Mouse (Mus musculus) heart, embryonic 11.5 days (tissue): ENCODE data around the gene Bcat1. TPM values are rescaled to one million over a fixed set of nuclear protein-coding genes. Genes with fewer than 3 reads are reported as not detected.
"Not testable (repeated sequence)": the region's sequence is repeated elsewhere in the genome, so short reads cannot be mapped to it uniquely, and the experiment has no call there.

Experiments used
- ATAC-seq: fragments of 200-750 bp; cut with Nextera tagmentation; replicated peaks from 2 replicates; pipeline ENCODE4 v1.8.0; 2017; ENCODE audit warnings: moderate library complexity; ENCODE audit not compliant: insufficient number of reproducible peaks, low FRiP score, low TSS enrichment
- H3K27ac ChIP-seq: fragments of 300-500 bp; sonication (generic); 2 replicates; pipeline ENCODE4 v1.5.1; 2014; ENCODE audit warnings: mild to moderate bottlenecking, low read depth, low read length
- H3K27me3 ChIP-seq: fragments of 300-500 bp; sonication (generic); 2 replicates; pipeline ENCODE4 v1.6.1; 2014; ENCODE audit warnings: mild to moderate bottlenecking, low read length, mixed read lengths; ENCODE audit not compliant: control insufficient read depth, insufficient read depth
- H3K36me3 ChIP-seq: fragments of 300-500 bp; sonication (generic); 2 replicates; pipeline ENCODE4 v1.6.1; 2014; ENCODE audit warnings: mild to moderate bottlenecking, low read length, moderate library complexity, mixed read lengths; ENCODE audit not compliant: control insufficient read depth, insufficient read depth
- H3K4me1 ChIP-seq: fragments of 300-500 bp; sonication (generic); 2 replicates; pipeline ENCODE4 v1.6.1; 2014; ENCODE audit warnings: low read length; ENCODE audit not compliant: control insufficient read depth, insufficient read depth
- H3K4me2 ChIP-seq: fragments of 300-500 bp; sonication (generic); 2 replicates; pipeline ENCODE4 v1.6.1; 2014; ENCODE audit warnings: mild to moderate bottlenecking, moderate library complexity
- H3K4me3 ChIP-seq: fragments of 300-500 bp; sonication (generic); 2 replicates; pipeline ENCODE4 v1.5.1; 2014; ENCODE audit warnings: low read depth, low read length
- H3K9ac ChIP-seq: fragments of 300-500 bp; sonication (generic); 2 replicates; pipeline ENCODE4 v1.6.1; 2014; ENCODE audit warnings: mild to moderate bottlenecking, low read depth, low read length, moderate library complexity
- H3K9me3 ChIP-seq: fragments of 300-500 bp; sonication (generic); replicated peaks from 2 replicates; pipeline ENCODE4 v1.6.1; 2016; ENCODE audit warnings: low read length; ENCODE audit not compliant: control insufficient read depth
- WGBS: fragments of 180-500 bp; shearing (Covaris S2); extraction: QIAGEN DNeasy Blood & Tissue Kit; methylation state at CpG from one replicate; pipeline ENCODE4 v1.1.7; 2014; ENCODE audit not compliant: insufficient replicate concordance; 5-methylcytosine and 5-hydroxymethylcytosine counted together
- polyA plus RNA-seq: library from polyadenylated mRNA; unstranded; fragments of >200 nt; fragmentation: Nextera tagmentation; extraction: Ambion mirVana; gene quantifications from 2 replicates; pipeline ENCODE4 v1.2.1, GENCODE M21; 2014

The Bcat1 gene
- polyA plus RNA-seq, 1 experiment from 2014 or later: 24.1 TPM

DNA sequence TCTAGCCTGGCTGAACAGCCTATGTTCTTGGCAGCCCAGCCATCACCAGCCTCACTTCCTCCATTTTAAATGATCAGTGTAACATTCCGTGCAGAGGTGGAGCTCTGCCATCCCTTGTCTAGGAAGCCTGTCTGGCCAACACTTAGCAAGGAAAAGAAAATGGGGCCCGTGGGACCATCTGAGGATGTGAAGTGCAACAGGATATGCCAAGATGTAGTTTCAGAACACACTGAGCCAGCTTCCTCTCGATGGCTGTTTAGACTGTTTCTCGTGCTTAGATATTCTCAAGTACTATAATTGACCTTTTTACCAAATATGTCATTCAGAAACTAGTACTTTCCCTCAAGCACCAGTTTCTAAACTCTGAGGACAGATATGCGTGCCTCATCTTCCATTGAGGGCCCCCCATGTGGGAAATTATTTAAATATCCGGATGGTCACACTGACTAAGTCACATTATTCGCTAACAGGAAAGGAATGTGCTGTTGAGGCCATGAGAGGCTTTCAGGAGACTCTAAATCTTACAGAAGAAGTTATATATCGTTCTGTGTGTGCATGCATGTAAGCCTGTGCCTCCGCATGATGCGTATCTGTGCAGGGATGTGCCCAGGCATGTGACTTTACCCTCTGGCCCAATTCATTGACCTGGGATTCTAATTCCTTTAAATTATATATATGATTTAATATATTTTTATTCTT lies 28.4 kb upstream of the Bcat1 start:
- H3K4me3 ChIP-seq: no peak overlapping the region
- no peak overlapping the region for H3K27ac ChIP-seq
- H3K4me1 ChIP-seq: 0 out of 2 replicates have a peak, but pooled peaks cover 2% of the 10 kb centered on the region
- H3K27me3 ChIP-seq: no peaks in the 10 kb centered on the region
- no peak overlapping the region for H3K9ac ChIP-seq
- H3K4me2 ChIP-seq: no peak overlapping the region
- H3K36me3 ChIP-seq: no peaks in the 10 kb centered on the region
- no peak for ATAC-seq
- H3K9me3 ChIP-seq: no peaks in the 10 kb centered on the region
- WGBS: 77% methylated on average over 10 of the region's 10 CpGs

DNA sequence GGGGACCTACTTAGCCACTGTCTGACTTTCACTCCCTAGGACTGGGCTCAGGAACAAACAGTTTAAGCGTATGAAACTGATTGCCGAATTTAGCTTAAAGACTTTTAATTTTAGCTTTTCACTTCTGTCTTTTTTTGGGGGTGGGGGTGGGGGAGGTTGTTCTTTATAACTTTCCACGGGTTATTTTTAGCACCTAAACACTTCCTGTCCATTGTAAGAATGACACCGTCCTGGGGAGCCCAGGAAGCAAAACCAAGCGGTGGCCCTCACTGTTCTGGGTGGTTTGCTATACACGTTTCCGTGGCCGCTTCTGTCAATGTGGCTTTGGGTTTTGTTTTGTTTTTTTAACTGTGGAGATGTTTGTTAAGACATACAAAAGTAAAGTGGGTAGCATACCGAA lies 24.9 kb upstream of the Bcat1 start:
- Histone ChIP-seq H3K36me3 (no peaks in the 10 kb centered on the region), H3K4me2 (no peak overlapping the region; the same call in 1 of the 2 replicates), H3K27me3 (no peaks in the 10 kb centered on the region), H3K27ac (no peak overlapping the region), H3K4me1 (0 out of 2 replicates have a peak, but pooled peaks cover 2% of the 10 kb centered on the region), H3K9ac (no peak overlapping the region), H3K4me3 (no peak overlapping the region), H3K9me3 (no peaks in the 10 kb centered on the region)
- WGBS: 42% methylated on average over 9 of the region's 9 CpGs
- no peak for ATAC-seq

DNA sequence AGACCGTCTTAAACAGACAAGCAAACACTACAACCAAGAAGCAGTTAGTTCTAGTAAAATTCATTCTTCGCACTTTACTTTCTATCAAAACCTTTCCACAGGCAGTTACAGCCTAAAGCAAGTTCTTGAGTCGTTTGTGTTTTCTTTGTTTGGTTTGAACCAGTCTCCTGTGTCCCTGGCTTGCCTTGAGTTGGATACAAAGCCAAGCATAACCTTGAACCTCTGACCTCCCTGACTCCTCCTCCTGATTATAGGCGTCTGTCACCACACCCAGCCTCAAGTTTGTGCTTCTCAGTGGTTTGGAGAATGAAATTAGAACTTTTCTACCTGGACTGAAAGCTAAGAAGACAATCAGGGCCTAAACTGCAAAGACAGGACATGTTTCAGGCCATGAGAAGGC lies 18.4 kb upstream of the Bcat1 start:
- H3K9me3 ChIP-seq: no peaks in the 10 kb centered on the region
- H3K4me3 ChIP-seq: no peak overlapping the region
- no peak overlapping the region for H3K9ac ChIP-seq
- no peak overlapping the region for H3K4me2 ChIP-seq
- no peak for ATAC-seq
- peaks cover 1% of the 10 kb centered on the region; the same call in 1 of the 2 replicates for H3K4me1 ChIP-seq
- no peaks in the 10 kb centered on the region for H3K36me3 ChIP-seq
- no peak overlapping the region for H3K27ac ChIP-seq
- H3K27me3 ChIP-seq: no peaks in the 10 kb centered on the region
- 74% methylated on average over 4 of the region's 4 CpGs for WGBS

DNA sequence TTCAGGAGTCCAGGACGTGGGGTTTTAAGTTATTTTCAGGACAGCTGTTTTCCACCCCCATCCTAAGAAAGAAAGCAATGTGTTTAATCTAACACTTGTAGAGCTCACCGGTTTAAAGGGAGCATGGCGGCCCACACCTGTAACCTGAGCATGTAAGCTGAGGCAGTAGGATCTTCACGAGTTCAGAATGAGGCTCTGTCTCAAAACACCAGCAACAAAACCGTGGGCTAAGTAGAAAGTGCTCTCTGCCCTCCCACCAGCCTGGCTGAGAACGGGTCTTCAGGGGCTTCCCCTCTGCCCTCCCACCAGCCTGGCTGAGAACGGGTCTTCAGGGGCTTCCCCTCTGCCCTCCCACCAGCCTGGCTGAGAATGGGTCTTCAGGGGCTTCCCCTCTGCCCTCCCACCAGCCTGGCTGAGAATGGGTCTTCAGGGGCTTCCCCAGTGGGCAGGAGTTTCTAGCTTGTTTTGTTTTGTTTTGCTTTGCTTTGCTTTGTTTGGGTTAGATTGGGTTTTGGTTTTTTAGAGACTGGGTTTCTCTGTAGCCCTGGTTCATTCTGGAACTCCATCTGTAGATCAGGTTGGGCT lies 17.1 kb upstream of the Bcat1 start:
- not testable (repeated sequence) for H3K4me2 ChIP-seq, ATAC-seq, H3K27me3 ChIP-seq, H3K9me3 ChIP-seq, H3K27ac ChIP-seq, H3K9ac ChIP-seq, H3K4me1 ChIP-seq, H3K4me3 ChIP-seq, H3K36me3 ChIP-seq
- 53% methylated on average over 7 of the region's 7 CpGs for WGBS

DNA sequence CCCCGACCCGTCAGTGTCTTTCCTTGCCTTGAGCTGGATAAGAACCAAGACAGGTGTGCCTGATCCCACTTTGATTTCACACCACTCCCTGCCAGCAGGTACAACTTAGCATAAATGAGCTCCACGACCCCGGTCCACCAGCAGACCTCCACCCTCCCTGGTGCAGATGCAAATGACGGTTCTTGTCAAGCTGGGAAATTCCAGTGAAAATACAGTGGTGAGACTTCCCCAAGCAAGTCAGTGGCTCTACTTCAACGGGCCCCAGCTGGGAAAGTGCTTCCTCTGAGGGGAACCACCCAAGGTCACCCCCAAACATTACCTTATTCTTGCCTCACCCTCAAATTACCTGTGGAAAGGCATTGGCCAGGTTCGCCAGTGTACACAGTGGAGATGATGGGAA lies 16.0 kb upstream of the Bcat1 start:
- H3K9ac ChIP-seq: no peak overlapping the region
- no peak for ATAC-seq
- H3K27me3 ChIP-seq: no peaks in the 10 kb centered on the region
- no peaks in the 10 kb centered on the region for H3K9me3 ChIP-seq
- no peaks in the 10 kb centered on the region for H3K36me3 ChIP-seq
- no peak overlapping the region for H3K4me2 ChIP-seq
- no peak overlapping the region for H3K4me3 ChIP-seq
- WGBS: 76% methylated on average over 7 of the region's 7 CpGs
- peaks cover 5% of the 10 kb centered on the region; the same call in 1 of the 2 replicates for H3K4me1 ChIP-seq
- H3K27ac ChIP-seq: no peak overlapping the region

DNA sequence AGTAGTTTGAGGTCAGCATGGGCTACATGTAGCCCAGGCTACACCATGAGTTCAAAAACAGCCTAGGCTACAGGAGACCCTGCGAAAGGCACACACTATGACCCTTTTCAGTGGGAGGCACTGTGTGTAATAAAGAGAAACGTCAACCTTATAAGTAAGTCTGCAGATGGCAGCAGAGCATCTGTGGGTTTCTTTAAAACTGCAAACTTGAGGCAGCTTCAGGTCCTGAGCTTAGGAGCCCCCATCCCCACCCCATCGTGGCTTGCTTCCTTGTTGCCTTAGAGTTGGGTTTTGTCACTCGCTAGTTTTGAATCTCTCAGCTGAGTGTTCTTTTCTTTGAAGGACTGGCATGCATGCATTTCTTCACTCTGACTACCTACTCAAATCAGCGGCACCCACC lies 14.9 kb upstream of the Bcat1 start:
- no peaks in the 10 kb centered on the region for H3K27me3 ChIP-seq
- no peak for ATAC-seq
- H3K4me2 ChIP-seq: no peak overlapping the region
- no peak overlapping the region for H3K27ac ChIP-seq
- H3K9me3 ChIP-seq: no peaks in the 10 kb centered on the region
- H3K36me3 ChIP-seq: no peaks in the 10 kb centered on the region
- WGBS: 63% methylated on average over 5 of the region's 5 CpGs
- H3K9ac ChIP-seq: no peak overlapping the region
- no peak overlapping the region for H3K4me3 ChIP-seq
- peaks cover 5% of the 10 kb centered on the region; the same call in 1 of the 2 replicates for H3K4me1 ChIP-seq

DNA sequence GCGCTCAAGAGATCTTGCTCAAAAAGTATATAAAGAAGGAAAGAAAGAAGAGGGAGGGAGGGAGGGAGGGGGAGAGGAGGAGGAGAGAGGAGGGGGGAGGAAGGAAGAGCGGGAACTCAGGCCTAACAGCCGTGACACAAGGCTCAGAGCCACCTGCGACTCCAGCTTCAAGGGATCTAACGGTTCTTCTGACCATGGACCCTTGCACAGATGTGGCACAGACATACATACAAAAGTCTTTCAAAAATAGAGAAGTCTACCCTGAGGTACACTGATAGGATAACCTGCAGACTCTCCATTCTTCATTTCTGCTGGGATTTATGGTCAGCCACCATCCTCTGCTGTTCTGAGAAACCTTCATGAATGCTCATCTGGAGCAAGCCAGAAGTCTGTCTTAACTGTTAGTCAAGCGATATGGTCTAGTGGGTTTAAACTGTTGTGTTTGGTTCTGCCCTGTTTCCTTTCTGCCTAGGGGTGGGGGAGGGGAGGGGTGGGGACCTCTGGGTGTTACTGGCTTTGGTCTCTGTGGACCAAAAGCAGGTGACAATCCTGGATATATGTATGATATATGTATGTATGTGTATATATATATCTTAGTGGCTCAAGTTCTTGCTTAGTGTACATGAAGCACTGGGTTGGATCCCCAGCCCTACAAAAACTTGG lies 14.3 kb upstream of the Bcat1 start:
- no peaks in the 10 kb centered on the region for H3K36me3 ChIP-seq
- H3K9ac ChIP-seq: no peak overlapping the region
- no peak overlapping the region for H3K27ac ChIP-seq
- no peak overlapping the region for H3K4me3 ChIP-seq
- no peak for ATAC-seq
- 74% methylated on average over 6 of the region's 6 CpGs for WGBS
- H3K4me2 ChIP-seq: no peak overlapping the region
- H3K4me1 ChIP-seq: peaks cover 5% of the 10 kb centered on the region; the same call in 1 of the 2 replicates
- H3K9me3 ChIP-seq: no peaks in the 10 kb centered on the region
- H3K27me3 ChIP-seq: no peaks in the 10 kb centered on the region

DNA sequence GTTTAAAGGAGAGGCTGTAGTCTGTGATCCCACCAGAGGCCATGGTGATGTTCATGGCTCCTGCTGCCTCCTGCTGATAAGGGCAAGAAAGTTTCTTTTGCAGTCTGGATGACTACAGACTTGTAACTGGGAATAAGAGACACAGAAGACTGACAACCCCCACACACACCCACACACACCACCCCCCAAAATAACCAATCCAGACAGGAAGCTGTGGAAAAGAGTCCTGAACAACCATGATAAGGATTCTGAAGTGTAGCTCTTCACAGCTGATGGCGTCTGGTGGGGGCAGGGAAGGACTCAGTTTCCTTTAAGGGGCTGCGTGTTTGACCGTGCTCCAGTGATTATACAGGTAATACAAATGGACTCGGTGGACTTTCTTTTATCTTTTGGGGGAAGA lies 13.4 kb upstream of the Bcat1 start:
- ATAC-seq: no peak
- Histone ChIP-seq H3K9me3 (no peaks in the 10 kb centered on the region), H3K36me3 (no peaks in the 10 kb centered on the region), H3K4me1 (peaks cover 5% of the 10 kb centered on the region; the same call in 1 of the 2 replicates), H3K27me3 (no peaks in the 10 kb centered on the region), H3K9ac (no peak overlapping the region), H3K4me2 (no peak overlapping the region), H3K27ac (no peak overlapping the region), H3K4me3 (no peak overlapping the region)
- WGBS: 33% methylated on average over 4 of the region's 4 CpGs
